Mouse (Mus musculus) cerebellum, adult 2 months (tissue): ENCODE results near the gene Pprc1. TPM values are rescaled to one million over a fixed set of nuclear protein-coding genes. Genes with fewer than 3 reads are reported as not detected.

ENCODE experiments used
- DNase-seq, 2 experiments: peaks; one replicate each; pipeline ENCODE4 v3.0.0; 2021
- H3K27ac ChIP-seq: fragments of 200-500 bp; 2 replicates; pipeline ENCODE4 v1.5.1; 2012; ENCODE audit warnings: low read length, control low read depth, inconsistent platforms; ENCODE audit not compliant: insufficient read depth
- H3K27me3 ChIP-seq: fragments of 200-500 bp; 2 replicates; pipeline ENCODE4 v1.6.1; 2012; ENCODE audit warnings: inconsistent platforms, mild to moderate bottlenecking, low read length, moderate library complexity; ENCODE audit not compliant: control insufficient read depth, insufficient read depth
- H3K4me1 ChIP-seq: fragments of 200-500 bp; 2 replicates; pipeline ENCODE4 v1.6.1; 2011; ENCODE audit warnings: low read length; ENCODE audit not compliant: control insufficient read depth, insufficient read depth
- H3K4me3 ChIP-seq: fragments of 200-500 bp; replicated peaks from 2 replicates; pipeline ENCODE3; 2011; ENCODE audit warnings: mild to moderate bottlenecking, low read depth, low read length, control low read depth; ENCODE audit not compliant: insufficient read depth
- CTCF ChIP-seq: fragments of 200-500 bp; IDR thresholded peaks from 2 replicates; pipeline ENCODE4 v1.5.1; 2011; ENCODE audit warnings: low read depth, mild to moderate bottlenecking, control low read depth, low read length, moderate library complexity, borderline replicate concordance; ENCODE audit not compliant: insufficient read depth
- POLR2A ChIP-seq: fragments of 200-500 bp; IDR thresholded peaks from 2 replicates; pipeline ENCODE4 v1.6.1; 2011; ENCODE audit warnings: low read length, control low read depth, borderline replicate concordance; ENCODE audit not compliant: insufficient read depth
- WGBS: fragments of 180-500 bp; shearing (Covaris S2); methylation state at CpG from one replicate; pipeline ENCODE4 v1.1.7; 2018; 5-methylcytosine and 5-hydroxymethylcytosine counted together
- polyA plus RNA-seq: library from polyadenylated mRNA; depleted of rRNA; stranded (reverse); fragments of >200 nt; gene quantifications from 2 replicates; pipeline ENCODE4 v1.2.3, GENCODE M21; 2012

The Pprc1 gene
- polyA plus RNA-seq, 1 experiment, result 18.1 TPM

- Histone ChIP-seq H3K27ac (no peak overlapping the region), H3K4me1 (no peaks in the 10 kb centered on the region), H3K4me3 (peak overlapping the region; percentile 70), H3K27me3 (no peaks in the 10 kb centered on the region)
- TF ChIP-seq CTCF (peak; percentile 31; the same call in 1 of the 2 replicates), POLR2A (no peak)
- no peak for DNase-seq
- WGBS, result under 1% methylated on average over 11 of the region's 11 CpGs
Measured at GRCm38 (mm10) chr19:46055752-46056387, 11.2 kb downstream of the Pprc1 start.

GRCm38 (mm10) chr19:46056388-46056946 lies 11.8 kb downstream of the Pprc1 start:
- no peaks in the 10 kb centered on the region for H3K4me1 ChIP-seq
- H3K27me3 ChIP-seq, result no peaks in the 10 kb centered on the region
- TF ChIP-seq POLR2A (peak; percentile 64; the same call in 1 of the 2 replicates), CTCF (no peak)
- peak overlapping the region; percentile 70 for H3K4me3 ChIP-seq
- DNase-seq, result peak; percentile 92 to 96
- H3K27ac ChIP-seq, result peak overlapping the region; percentile 17; the same call in 1 of the 2 replicates
- under 1% methylated on average over 52 of the region's 52 CpGs for WGBS

- peak overlapping the region; percentile 70 for H3K4me3 ChIP-seq
- TF ChIP-seq POLR2A, result no peak
- TF ChIP-seq CTCF, result no peak
- DNase-seq, result peak in 1 of 2 experiments; percentile 70
- H3K27me3 ChIP-seq, result no peaks in the 10 kb centered on the region
- H3K4me1 ChIP-seq, result no peaks in the 10 kb centered on the region
- peak overlapping the region; percentile 17; the same call in 1 of the 2 replicates for H3K27ac ChIP-seq
- under 1% methylated on average over 41 of the region's 42 CpGs for WGBS
Measured at GRCm38 (mm10) chr19:46056947-46057607, 12.4 kb downstream of the Pprc1 start.

- H3K27me3 ChIP-seq, result no peaks in the 10 kb centered on the region
- 97% methylated on average over 7 of the region's 7 CpGs for WGBS
- no peak for DNase-seq
- no peak overlapping the region for H3K4me3 ChIP-seq
- no peak for TF ChIP-seq POLR2A
- no peak for TF ChIP-seq CTCF
- no peak overlapping the region for H3K27ac ChIP-seq
- no peaks in the 10 kb centered on the region for H3K4me1 ChIP-seq
Measured at GRCm38 (mm10) chr19:46058466-46058865, 13.8 kb downstream of the Pprc1 start.

GRCm38 (mm10) chr19:46060845-46061244 lies 16.2 kb downstream of the Pprc1 start:
- 75% methylated on average over 6 of the region's 6 CpGs for WGBS

GRCm38 (mm10) chr19:46068054-46068453 lies 23.4 kb downstream of the Pprc1 start:
- WGBS, result 78% methylated on average over 10 of the region's 10 CpGs

More at GRCm38 (mm10) chr19:46060845-46061244, 16.2 kb downstream of the Pprc1 start:
- Histone ChIP-seq H3K4me3 (no peak overlapping the region), H3K4me1 (no peaks in the 10 kb centered on the region), H3K27ac (no peak overlapping the region), H3K27me3 (no peaks in the 10 kb centered on the region)
- DNase-seq, result no peak
- TF ChIP-seq POLR2A, result no peak
- no peak for TF ChIP-seq CTCF

GRCm38 (mm10) chr19:46073285-46073684 lies 28.6 kb downstream of the Pprc1 start:
- WGBS, result 77% methylated on average over 7 of the region's 7 CpGs
- TF ChIP-seq CTCF, result no peak
- no peak for TF ChIP-seq POLR2A
- Histone ChIP-seq H3K27ac (no peak overlapping the region), H3K4me1 (no peaks in the 10 kb centered on the region), H3K27me3 (no peaks in the 10 kb centered on the region), H3K4me3 (no peak overlapping the region)
- no peak for DNase-seq

More at GRCm38 (mm10) chr19:46068054-46068453, 23.4 kb downstream of the Pprc1 start:
- H3K27ac ChIP-seq, result no peak overlapping the region
- H3K4me3 ChIP-seq, result no peak overlapping the region
- no peaks in the 10 kb centered on the region for H3K4me1 ChIP-seq
- no peak for DNase-seq
- no peaks in the 10 kb centered on the region for H3K27me3 ChIP-seq
- TF ChIP-seq POLR2A (no peak), CTCF (no peak)

GRCm38 (mm10) chr19:46074266-46074665 lies 29.6 kb downstream of the Pprc1 start:
- Histone ChIP-seq H3K4me3 (no peak overlapping the region), H3K27me3 (no peaks in the 10 kb centered on the region), H3K27ac (no peak overlapping the region), H3K4me1 (no peaks in the 10 kb centered on the region)
- no peak for DNase-seq
- WGBS, result 95% methylated on average over 5 of the region's 5 CpGs
- TF ChIP-seq CTCF, result no peak
- TF ChIP-seq POLR2A, result no peak
